ENCODE assay signal across 23 mouse cellular contexts in genomic region chr11:43867721-43868281, GRCm38 (mm10). TPM values are rescaled to one million over a fixed set of nuclear protein-coding genes. Genes with fewer than 3 reads are reported as not detected.
DNase-seq lines count a peak whose midpoint lies in the region; ATAC-seq lines count a peak whose summit lies in the region.
"Had no signal": no experiment of that assay in that cellular context is flagged by ENCODE, and none has a peak within 500 bp of the region (broad histone marks: within the 10 kb centered on the region; RNA-seq: fewer than 3 reads in every experiment).

No protein-coding gene starts in this region.

- H3K9ac ChIP-seq in forebrain, embryonic 11.5 days (ENCODE audit: low read length): no peak overlapping the region
- H3K9ac ChIP-seq in heart, embryonic 11.5 days (ENCODE audit: low read depth, low read length): no peak overlapping the region
- H3K9ac ChIP-seq in heart, embryonic 15.5 days: no peak overlapping the region
- H3K9ac ChIP-seq: embryonic facial prominence, embryonic 12.5 days; forebrain, embryonic 13.5 days; forebrain, postnatal 0 days; hindbrain, embryonic 13.5 days had no signal

- H3K27ac ChIP-seq in forebrain, embryonic 10.5 days: no peak overlapping the region
- no peak overlapping the region for H3K27ac ChIP-seq in forebrain, embryonic 11.5 days (ENCODE audit: low read depth, low read length)
- H3K27ac ChIP-seq in heart, embryonic 11.5 days (ENCODE audit: low read depth, low read length): no peak overlapping the region
- peak overlapping the region; percentile 72 for H3K27ac ChIP-seq in heart, embryonic 15.5 days
- H3K27ac ChIP-seq: embryonic facial prominence, embryonic 12.5 days; forebrain, embryonic 13.5 days; hindbrain, embryonic 13.5 days had no signal

- ATAC-seq in forebrain, embryonic 11.5 days (replicated peaks; ENCODE audit: low FRiP score): no peak
- 0 out of 2 replicates have a peak, but pooled peaks have one; percentile 35 for ATAC-seq in heart, embryonic 11.5 days (replicated peaks; ENCODE audit: insufficient number of reproducible peaks, low FRiP score, low TSS enrichment)
- ATAC-seq in heart, embryonic 15.5 days (replicated peaks; ENCODE audit: insufficient number of reproducible peaks, insufficient read depth, low FRiP score, low read depth): peak; percentile 65
- no peak for ATAC-seq in megakaryocyte progenitor cell, adult 5-6 weeks (replicated peaks; ENCODE audit: poor library complexity)
- ATAC-seq: CD4-positive, CD25-positive, alpha-beta regulatory T cell, adult 4 months; forebrain, embryonic 13.5 days; forebrain, postnatal 0 days; intestine, embryonic 16.5 days had no signal

- WGBS in forebrain, embryonic 10.5 days: 72% methylated on average over 4 of the region's 4 CpGs
- WGBS in forebrain, embryonic 11.5 days: 75% methylated on average over 4 of the region's 4 CpGs
- WGBS in heart, embryonic 11.5 days (ENCODE audit: insufficient replicate concordance): 27% methylated on average over 4 of the region's 4 CpGs
- whole genome bisulfite sequencing in heart, embryonic 15.5 days: 29% methylated on average over 4 of the region's 4 CpGs

- no peak overlapping the region for H3K4me2 ChIP-seq in forebrain, embryonic 11.5 days (ENCODE audit: low read depth, low read length, severe bottlenecking)
- H3K4me2 ChIP-seq in heart, embryonic 11.5 days: no peak overlapping the region
- H3K4me2 ChIP-seq in heart, embryonic 15.5 days: no peak overlapping the region
- H3K4me2 ChIP-seq: embryonic facial prominence, embryonic 12.5 days; forebrain, embryonic 13.5 days; hindbrain, embryonic 13.5 days had no signal

- no peaks in the 10 kb centered on the region for H3K27me3 ChIP-seq in forebrain, embryonic 10.5 days (ENCODE audit: poor library complexity, severe bottlenecking)
- H3K27me3 ChIP-seq in forebrain, embryonic 11.5 days (ENCODE audit: control insufficient read depth, insufficient read depth, low read length): no peaks in the 10 kb centered on the region
- H3K27me3 ChIP-seq in heart, embryonic 11.5 days (ENCODE audit: control insufficient read depth, insufficient read depth, low read length): no peaks in the 10 kb centered on the region
- H3K27me3 ChIP-seq in heart, embryonic 15.5 days: no peaks in the 10 kb centered on the region
- H3K27me3 ChIP-seq: embryonic facial prominence, embryonic 12.5 days; forebrain, embryonic 13.5 days; hindbrain, embryonic 13.5 days had no signal

- H3K9me3 ChIP-seq in forebrain, embryonic 10.5 days: no peaks in the 10 kb centered on the region
- no peaks in the 10 kb centered on the region for H3K9me3 ChIP-seq in forebrain, embryonic 11.5 days (ENCODE audit: control insufficient read depth, low read length)
- no peaks in the 10 kb centered on the region for H3K9me3 ChIP-seq in heart, embryonic 11.5 days (replicated peaks; ENCODE audit: control insufficient read depth, low read length)
- H3K9me3 ChIP-seq in heart, embryonic 15.5 days (replicated peaks): no peaks in the 10 kb centered on the region
- H3K9me3 ChIP-seq: embryonic facial prominence, embryonic 12.5 days; forebrain, embryonic 13.5 days; G1E; hindbrain, embryonic 13.5 days had no signal

- H3K4me1 ChIP-seq in forebrain, embryonic 10.5 days: peaks cover 3% of the 10 kb centered on the region; the same call in 1 of the 2 replicates
- no peaks in the 10 kb centered on the region for H3K4me1 ChIP-seq in forebrain, embryonic 11.5 days (replicated peaks; ENCODE audit: control insufficient read depth, insufficient read depth, low read length)
- no peaks in the 10 kb centered on the region for H3K4me1 ChIP-seq in heart, embryonic 11.5 days (ENCODE audit: control insufficient read depth, insufficient read depth, low read length)
- peaks cover 17% of the 10 kb centered on the region for H3K4me1 ChIP-seq in heart, embryonic 15.5 days (replicated peaks)
- H3K4me1 ChIP-seq: embryonic facial prominence, embryonic 12.5 days; forebrain, embryonic 13.5 days; hindbrain, embryonic 13.5 days had no signal

- H3K36me3 ChIP-seq in forebrain, embryonic 10.5 days (replicated peaks): no peaks in the 10 kb centered on the region
- H3K36me3 ChIP-seq in forebrain, embryonic 11.5 days (ENCODE audit: control insufficient read depth, insufficient read depth, low read length): no peaks in the 10 kb centered on the region
- no peaks in the 10 kb centered on the region for H3K36me3 ChIP-seq in heart, embryonic 11.5 days (ENCODE audit: control insufficient read depth, insufficient read depth, low read length)
- H3K36me3 ChIP-seq in heart, embryonic 15.5 days: no peaks in the 10 kb centered on the region
- H3K36me3 ChIP-seq: embryonic facial prominence, embryonic 12.5 days; G1E; hindbrain, embryonic 13.5 days had no signal

- H3K4me3 ChIP-seq in forebrain, embryonic 10.5 days: no peak overlapping the region
- H3K4me3 ChIP-seq in forebrain, embryonic 11.5 days (ENCODE audit: low read depth, low read length): no peak overlapping the region
- no peak overlapping the region for H3K4me3 ChIP-seq in heart, embryonic 11.5 days (ENCODE audit: low read depth, low read length)
- H3K4me3 ChIP-seq in heart, embryonic 15.5 days: no peak overlapping the region
- H3K4me3 ChIP-seq: embryonic facial prominence, embryonic 12.5 days; forebrain, embryonic 13.5 days; hindbrain, embryonic 13.5 days had no signal

- intact Hi-C loops in heart, postnatal 14 days (cut with DNase I): loop anchor here (5.0 kb wide), 1 partner anchor 60 kb away; no protein-coding TSS in a partner anchor

- peak; percentile 7 for DNase-seq in forebrain, embryonic 10.5 days (ENCODE audit: extremely low spot score, low spot score)
- DNase-seq in forebrain, embryonic 11.5 days (ENCODE audit: low spot score): no peak
- DNase-seq in heart, postnatal 14 days: peak; percentile 9 to 32
- DNase-seq in layer of hippocampus, postnatal 10 days (ENCODE audit: low spot score in 2 of 2): no peak
- no peak for DNase-seq in kidney, postnatal 25 days
- DNase-seq: adrenal gland, postnatal 14 days; B cell, adult 2 months; cerebellum, adult 11-12 months; cerebellum, adult 9-10 months; cerebellum, postnatal 25 days; forebrain, postnatal 0 days; gastrocnemius, postnatal 14 days; kidney, adult 2 months had no signal

RNA-seq across cellular contexts. Expression of gene Adra1b, which starts 33.2 kb away (rescaled TPM):
- polyA plus RNA-seq in forebrain, embryonic 10.5 days (2016; fragmentation: Nextera tagmentation; extraction: Ambion mirVana): 0.12 and 0.15 TPM in 2 replicates
- 0.15 and 0.40 TPM in 2 replicates for polyA plus RNA-seq in forebrain, embryonic 11.5 days (2014; fragmentation: Nextera tagmentation; extraction: Ambion mirVana)
- polyA plus RNA-seq in heart, embryonic 11.5 days (2014; fragmentation: Nextera tagmentation; extraction: Ambion mirVana): 1.9 and 2.3 TPM in 2 replicates
- 5.6 and 6.5 TPM in 2 replicates for polyA plus RNA-seq in heart, embryonic 15.5 days (2015; fragmentation: Nextera tagmentation; extraction: Ambion mirVana)
- 10 to 100 TPM; 43.7 to 47.6 TPM for total RNA-seq in heart, postnatal 14 days (2021)
- total RNA-seq in layer of hippocampus, postnatal 10 days (2021): 1 to 10 TPM; 6.0 to 6.6 TPM
- not detected in 2 replicates for total RNA-seq in megakaryocyte progenitor cell, adult 5-6 weeks (2015)
- total RNA-seq in megakaryocyte progenitor cell, adult 5-6 weeks (2017): not detected in 2 replicates
- total RNA-seq: hematopoietic stem cell, adult 5-6 weeks had no signal
- polyA plus RNA-seq: CD4-positive, CD25-positive, alpha-beta regulatory T cell, adult 4 months; G1E had no signal

Comparison
In these comparisons a context has a peak if more than half of its experiments do, and no peak if none do; other contexts are left out.
1. DNase-seq: peak in forebrain, embryonic 10.5 days (single experiment) and heart, postnatal 14 days (2 of 2); none in forebrain, embryonic 11.5 days (single experiment), layer of hippocampus, postnatal 10 days (0 of 2) and kidney, postnatal 25 days (0 of 2).
2. ATAC-seq: peak in heart, embryonic 11.5 days (single experiment) and heart, embryonic 15.5 days (single experiment); none in forebrain, embryonic 11.5 days (single experiment) and megakaryocyte progenitor cell, adult 5-6 weeks (single experiment).